Mouse (Mus musculus): ENCODE data around the gene Hapln1.

Hapln1 gene

DNA sequence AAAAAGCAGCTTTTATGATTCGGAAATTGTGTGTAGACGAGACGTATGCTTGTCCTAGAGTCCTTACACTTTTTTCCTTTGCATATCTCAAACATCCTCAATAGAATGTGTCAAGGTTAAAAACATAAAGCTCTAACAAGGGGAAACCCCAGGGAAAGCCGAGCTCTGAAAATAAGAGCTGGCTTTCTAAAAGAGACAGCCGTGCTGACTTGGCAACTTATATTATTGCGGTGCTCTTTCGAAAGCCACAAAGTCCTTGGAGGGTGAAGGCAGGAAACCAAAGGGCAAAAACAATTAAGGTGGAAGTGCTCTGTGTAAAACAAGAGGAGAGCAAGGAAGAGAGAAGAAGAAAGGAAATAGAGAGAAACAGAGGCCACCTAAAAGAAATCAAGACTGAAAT, 60.9 kb downstream of the Hapln1 start:
- no peak for DNase-seq (ENCODE audit: low spot score in 2 of 2)

DNA sequence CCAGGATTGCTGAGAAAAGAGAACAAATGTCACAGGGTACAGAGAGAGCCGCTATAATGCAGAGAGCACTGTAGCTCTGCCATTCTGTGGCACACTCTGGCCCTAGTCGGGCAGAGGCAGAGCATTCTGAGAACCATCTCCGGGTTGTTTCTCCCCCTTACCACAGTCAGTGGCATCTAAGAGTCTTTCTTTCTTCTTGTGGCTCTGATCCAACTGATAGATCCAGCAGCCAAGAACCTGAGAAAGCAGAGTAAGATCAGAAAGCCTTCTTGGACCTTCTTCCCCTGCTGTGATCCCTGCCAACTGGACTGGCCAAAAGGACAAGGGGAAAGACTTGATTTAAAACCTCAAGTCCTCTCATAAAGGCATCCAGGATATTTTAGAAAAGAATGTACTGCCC, 63.7 kb downstream of the Hapln1 start:
- peak; percentile 68 to 69 for DNase-seq (ENCODE audit: low spot score in 2 of 2)

DNA sequence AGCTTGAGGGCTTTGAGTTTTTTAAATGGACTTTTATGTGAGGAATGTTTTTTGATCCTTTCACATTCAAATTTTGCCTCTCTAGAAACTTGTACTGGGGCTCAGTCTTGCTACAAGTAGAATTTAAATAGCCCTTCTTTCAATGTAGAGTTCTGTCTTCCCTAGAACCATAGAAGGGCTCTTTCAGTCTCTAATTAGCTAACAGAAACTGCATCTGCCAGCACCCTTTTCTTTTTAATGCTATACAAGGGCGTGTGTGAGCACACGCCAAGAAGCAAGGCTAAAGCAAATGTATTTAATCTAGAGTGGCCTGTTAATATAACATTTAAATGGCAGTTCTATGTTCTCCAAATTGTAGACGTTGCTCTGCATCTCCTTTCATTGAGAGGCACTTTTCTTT, 67.8 kb downstream of the Hapln1 start:
- no peak for DNase-seq (ENCODE audit: low spot score in 2 of 2)

- DNase-seq (ENCODE audit: low spot score in 2 of 2) = no peak
Observed at GRCm38 (mm10) chr13:89619064-89619463, 79.5 kb downstream of the Hapln1 start.

DNA sequence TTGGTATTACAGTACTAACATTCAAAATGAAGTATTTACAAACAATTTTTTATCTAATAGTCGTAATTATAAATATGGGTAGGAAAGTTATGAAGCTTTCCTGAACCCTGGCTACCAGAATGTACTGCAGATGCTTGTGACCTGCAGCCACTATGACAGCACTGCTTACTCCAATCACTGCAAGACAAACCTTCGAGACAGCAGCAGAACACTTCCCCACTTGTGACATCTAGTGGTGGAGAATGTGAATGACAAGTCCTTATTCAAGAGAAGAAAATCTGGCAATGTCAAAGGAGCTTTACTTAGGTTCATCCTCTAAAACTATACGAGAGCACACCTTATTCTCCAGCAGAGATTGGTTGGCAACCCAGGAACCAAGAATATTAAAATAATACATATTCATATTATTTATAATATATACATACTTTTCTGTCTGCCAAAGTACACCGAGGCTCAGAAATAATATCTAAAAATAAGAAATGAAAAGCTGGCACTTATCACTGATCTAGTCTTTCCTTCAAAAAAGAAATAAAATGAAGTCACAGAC, 94.6 kb downstream of the Hapln1 start:
- peak; percentile 41 to 42 for DNase-seq (ENCODE audit: low spot score in 2 of 2)

- no peak for DNase-seq (ENCODE audit: low spot score in 2 of 2)
Observed at GRCm38 (mm10) chr13:89637012-89637411, 97.4 kb downstream of the Hapln1 start.

DNA sequence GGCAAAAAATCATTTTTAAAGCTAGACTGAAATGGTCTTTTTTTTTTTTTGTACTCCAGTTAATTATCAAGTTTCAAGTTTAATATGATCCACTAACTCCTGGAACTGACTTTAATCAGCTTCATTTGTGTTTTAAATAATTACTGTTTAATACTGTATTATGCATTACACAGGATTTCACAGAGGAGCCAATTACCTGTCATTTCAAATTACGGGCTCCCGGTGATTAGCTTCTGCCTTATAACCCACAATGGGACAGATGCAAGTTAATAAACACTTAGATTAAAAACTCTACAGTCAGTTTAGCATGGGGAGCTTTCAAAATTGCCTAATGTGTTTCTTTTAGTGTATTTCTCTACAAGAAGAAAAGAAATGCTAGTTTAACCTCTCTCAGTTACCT, 106.0 kb downstream of the Hapln1 start:
- no peak for DNase-seq (ENCODE audit: low spot score in 2 of 2)

DNA sequence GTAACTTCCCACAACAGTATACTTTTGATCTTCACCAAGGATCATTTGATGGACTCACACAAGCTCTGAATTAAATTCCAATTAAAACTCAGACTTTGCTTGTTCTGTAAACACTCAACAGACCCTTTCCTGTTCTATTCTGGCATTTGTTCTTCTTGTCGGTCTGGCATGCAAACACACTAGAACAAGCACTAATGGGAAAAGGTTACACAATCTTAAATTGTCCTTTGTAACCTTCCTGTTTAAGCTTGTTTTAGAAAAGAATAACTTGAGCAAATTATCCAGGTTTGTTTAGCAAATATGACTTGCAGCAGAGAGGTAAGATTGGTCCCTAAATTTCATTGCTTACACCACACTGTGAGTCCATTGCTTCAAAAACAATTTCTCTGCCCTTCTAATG, 113.2 kb downstream of the Hapln1 start:
- no peak for DNase-seq (ENCODE audit: low spot score in 2 of 2)

- no peak for DNase-seq (ENCODE audit: low spot score in 2 of 2)
Observed at GRCm38 (mm10) chr13:89653279-89653678, 113.7 kb downstream of the Hapln1 start.

DNA sequence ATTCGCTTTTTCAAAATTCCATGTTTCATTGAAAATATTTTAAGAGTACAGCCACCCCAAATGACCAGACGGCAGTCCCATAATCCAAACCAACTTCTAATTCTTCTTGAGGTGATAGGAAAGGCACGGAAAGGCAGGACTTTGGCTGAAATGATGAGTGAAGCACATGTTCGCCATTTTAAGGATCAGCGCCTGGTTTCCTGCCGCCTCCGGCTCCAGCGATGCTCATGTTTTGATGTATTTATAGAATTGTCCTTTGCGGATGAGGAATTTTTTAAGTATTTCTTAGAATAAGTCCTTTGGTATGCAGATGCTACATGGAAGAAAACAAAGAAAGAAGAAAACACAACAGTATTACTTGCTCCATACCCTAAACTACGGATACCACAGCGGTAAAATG, 117.5 kb downstream of the Hapln1 start:
- peak in 1 of 2 experiments; percentile 29 for DNase-seq (ENCODE audit: low spot score in 2 of 2)
